Mouse (Mus musculus): ENCODE measurements around the gene Lcn11. TPM values are rescaled to one million over a fixed set of nuclear protein-coding genes. Genes with fewer than 3 reads are reported as not detected.

The Lcn11 gene
- polyA plus RNA-seq, 1 experiment from 2014 or later = not detected

DNA sequence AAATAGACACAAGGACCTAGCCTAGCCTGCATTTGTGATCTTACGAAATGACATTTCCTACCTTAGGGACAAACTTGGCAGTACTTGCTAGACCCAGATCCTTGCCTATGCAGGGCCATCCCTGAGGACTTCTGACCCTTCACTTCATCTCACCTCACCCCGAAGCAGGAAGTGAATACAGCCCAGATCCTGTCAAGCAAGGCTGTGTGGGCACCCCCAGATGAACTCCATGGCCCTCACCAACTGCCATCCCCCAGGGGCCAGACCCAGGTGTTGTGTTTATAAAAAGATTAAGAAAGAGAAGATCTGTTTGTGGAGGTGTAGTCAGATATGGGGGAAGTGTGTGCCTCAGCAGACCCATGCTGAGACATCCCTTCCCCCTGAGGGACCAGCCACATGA lies 2.2 kb upstream of the Lcn11 start:
- H3K9me3 ChIP-seq (ENCODE audit: control insufficient read depth, low read length) = no peaks in the 10 kb centered on the region
- 71% methylated on average over 2 of the region's 2 CpGs for WGBS
- H3K27ac ChIP-seq (ENCODE audit: low read depth, low read length) = no peak overlapping the region
- H3K4me1 ChIP-seq (ENCODE audit: control insufficient read depth, insufficient read depth, low read length) = no peaks in the 10 kb centered on the region; the same call in 1 of the 2 replicates
- no peaks in the 10 kb centered on the region for H3K27me3 ChIP-seq (ENCODE audit: control insufficient read depth, insufficient read depth, low read length)
- DNase-seq (ENCODE audit: low spot score, missing footprints) (no peak), ATAC-seq (ENCODE audit: low FRiP score) (no peak)
- H3K9ac ChIP-seq (ENCODE audit: low read length) = no peak overlapping the region
- H3K36me3 ChIP-seq (ENCODE audit: control insufficient read depth, insufficient read depth, low read length) = no peaks in the 10 kb centered on the region
- no peak overlapping the region for H3K4me2 ChIP-seq
- no peak overlapping the region for H3K4me3 ChIP-seq (ENCODE audit: low read depth, low read length)

DNA sequence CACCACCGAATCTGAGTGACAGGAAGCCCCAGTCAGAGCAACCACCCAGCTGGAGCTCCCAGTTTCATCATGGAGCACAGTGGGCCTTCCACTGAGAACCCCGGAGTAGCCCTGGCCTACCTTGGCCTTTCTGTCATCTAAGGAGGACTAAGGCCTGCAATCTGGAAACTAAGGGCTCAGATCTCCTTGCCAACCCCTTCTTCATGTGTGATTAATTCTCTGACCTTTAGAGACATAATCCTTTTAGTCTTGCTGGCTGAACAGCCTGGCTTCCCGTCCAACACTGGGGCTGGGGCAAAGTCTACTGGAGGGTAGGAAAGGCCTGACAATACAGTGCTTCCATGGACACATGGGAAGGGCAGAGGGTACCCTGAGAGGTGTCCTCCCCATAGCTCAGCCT lies 826 bp upstream of the Lcn11 start:
- Histone ChIP-seq H3K27me3 (ENCODE audit: control insufficient read depth, insufficient read depth, low read length) (no peaks in the 10 kb centered on the region), H3K9ac (ENCODE audit: low read length) (no peak overlapping the region), H3K36me3 (ENCODE audit: control insufficient read depth, insufficient read depth, low read length) (no peaks in the 10 kb centered on the region), H3K9me3 (ENCODE audit: control insufficient read depth, low read length) (no peaks in the 10 kb centered on the region), H3K27ac (ENCODE audit: low read depth, low read length) (no peak overlapping the region), H3K4me1 (ENCODE audit: control insufficient read depth, insufficient read depth, low read length) (no peaks in the 10 kb centered on the region; the same call in 1 of the 2 replicates), H3K4me2 (no peak overlapping the region), H3K4me3 (ENCODE audit: low read depth, low read length) (no peak overlapping the region)
- WGBS = 49% methylated on average over 3 of the region's 3 CpGs
- ATAC-seq (ENCODE audit: low FRiP score) (no peak), DNase-seq (ENCODE audit: low spot score, missing footprints) (peak; percentile 56)

DNA sequence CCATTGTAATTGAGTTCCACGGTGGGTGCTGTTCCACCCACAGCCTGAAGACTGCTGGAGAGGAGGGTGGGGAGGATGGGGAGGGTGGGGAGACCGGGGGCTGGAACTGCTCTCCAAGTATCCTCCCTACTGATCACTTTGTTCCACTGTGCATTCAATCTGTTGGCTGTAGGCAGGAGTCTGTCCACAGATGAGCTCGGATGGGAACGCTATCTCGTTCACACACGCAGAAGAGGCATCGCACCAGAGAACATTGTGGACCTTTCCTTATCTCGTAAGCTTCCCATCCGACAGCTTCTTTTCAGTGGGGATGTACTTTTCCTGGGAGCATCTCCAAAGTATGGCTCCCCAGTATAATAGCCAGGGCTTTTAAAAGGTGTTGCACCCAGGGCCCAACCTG lies 2.3 kb downstream of the Lcn11 start:
- H3K9ac ChIP-seq (ENCODE audit: low read length) = no peak overlapping the region
- no peak for ATAC-seq (ENCODE audit: low FRiP score)
- H3K27ac ChIP-seq (ENCODE audit: low read depth, low read length) = no peak overlapping the region
- H3K36me3 ChIP-seq (ENCODE audit: control insufficient read depth, insufficient read depth, low read length) = no peaks in the 10 kb centered on the region
- H3K27me3 ChIP-seq (ENCODE audit: control insufficient read depth, insufficient read depth, low read length) = no peaks in the 10 kb centered on the region
- H3K4me1 ChIP-seq (ENCODE audit: control insufficient read depth, insufficient read depth, low read length) = no peaks in the 10 kb centered on the region; the same call in 1 of the 2 replicates
- no peaks in the 10 kb centered on the region for H3K9me3 ChIP-seq (ENCODE audit: control insufficient read depth, low read length)
- WGBS = 87% methylated on average over 9 of the region's 9 CpGs
- H3K4me3 ChIP-seq (ENCODE audit: low read depth, low read length) = no peak overlapping the region
- H3K4me2 ChIP-seq = no peak overlapping the region
- DNase-seq (ENCODE audit: low spot score, missing footprints) = no peak

DNA sequence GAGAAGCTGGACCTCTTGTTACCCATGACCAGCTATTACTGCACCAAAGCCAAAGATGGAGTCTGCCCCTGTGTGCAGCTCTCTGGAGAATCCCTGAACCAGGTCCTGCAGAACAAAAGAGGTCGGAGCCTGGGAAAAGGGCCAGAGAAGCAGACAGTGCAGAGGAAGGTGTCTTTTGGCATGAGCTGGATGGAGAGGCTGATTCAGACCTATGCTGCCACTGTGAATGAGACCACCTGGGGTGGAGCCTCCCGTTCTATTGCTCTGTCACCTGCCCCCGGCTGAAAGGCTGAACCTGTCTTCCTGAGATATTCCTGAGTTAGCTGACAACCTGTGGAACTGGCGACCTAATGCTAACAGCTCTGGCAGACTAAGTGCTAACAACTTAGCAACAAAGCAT lies 4.1 kb downstream of the Lcn11 start:
- WGBS = 69% methylated on average over 4 of the region's 4 CpGs
- Histone ChIP-seq H3K27ac (ENCODE audit: low read depth, low read length) (no peak overlapping the region), H3K9ac (ENCODE audit: low read length) (no peak overlapping the region), H3K4me3 (ENCODE audit: low read depth, low read length) (no peak overlapping the region), H3K9me3 (ENCODE audit: control insufficient read depth, low read length) (no peaks in the 10 kb centered on the region), H3K36me3 (ENCODE audit: control insufficient read depth, insufficient read depth, low read length) (no peaks in the 10 kb centered on the region), H3K4me2 (no peak overlapping the region), H3K4me1 (ENCODE audit: control insufficient read depth, insufficient read depth, low read length) (no peaks in the 10 kb centered on the region; the same call in 1 of the 2 replicates), H3K27me3 (ENCODE audit: control insufficient read depth, insufficient read depth, low read length) (no peaks in the 10 kb centered on the region)
- no peak for ATAC-seq (ENCODE audit: low FRiP score)
- DNase-seq (ENCODE audit: low spot score, missing footprints) = no peak

DNA sequence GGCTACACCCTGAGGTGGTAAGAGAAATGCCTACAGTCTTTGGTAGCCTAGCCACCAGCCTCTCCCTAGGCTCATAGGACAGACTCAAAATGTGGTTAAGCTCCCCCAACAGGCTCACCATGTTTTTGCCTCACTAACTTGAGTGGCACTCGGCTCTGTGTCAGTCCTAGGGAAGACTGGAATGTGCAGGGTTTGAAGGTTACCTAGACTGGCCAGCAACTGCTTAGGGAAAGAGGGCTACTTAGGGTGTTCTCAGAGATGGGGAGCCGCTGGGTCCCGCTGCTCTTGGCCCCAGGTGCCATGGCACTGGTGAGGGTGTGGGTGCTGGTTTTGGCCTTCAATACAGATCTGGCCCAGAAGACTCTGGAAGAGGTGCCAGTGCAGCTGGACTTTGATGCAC lies 5.1 kb downstream of the Lcn11 start, which contains the start of gene Gm13539:
TSS of gene Gm13539 (plus strand) at position 301 of the 400 bp plus-strand sequence.
- Histone ChIP-seq H3K27ac (ENCODE audit: low read depth, low read length) (no peak within 1 kb of the TSS), H3K4me2 (no peak within 1 kb of the TSS), H3K4me3 (ENCODE audit: low read depth, low read length) (no peak within 1 kb of the TSS), H3K9me3 (ENCODE audit: control insufficient read depth, low read length) (no peaks in the 10 kb centered on the region), H3K4me1 (ENCODE audit: control insufficient read depth, insufficient read depth, low read length) (no peaks in the 10 kb centered on the region), H3K36me3 (ENCODE audit: control insufficient read depth, insufficient read depth, low read length) (no peaks in the 10 kb centered on the region), H3K9ac (ENCODE audit: low read length) (no peak within 1 kb of the TSS), H3K27me3 (ENCODE audit: control insufficient read depth, insufficient read depth, low read length) (no peaks in the 10 kb centered on the region)
- DNase-seq (ENCODE audit: low spot score, missing footprints) (no peak), ATAC-seq (ENCODE audit: low FRiP score) (no peak)
- WGBS = 86% methylated on average over 3 of the region's 3 CpGs

DNA sequence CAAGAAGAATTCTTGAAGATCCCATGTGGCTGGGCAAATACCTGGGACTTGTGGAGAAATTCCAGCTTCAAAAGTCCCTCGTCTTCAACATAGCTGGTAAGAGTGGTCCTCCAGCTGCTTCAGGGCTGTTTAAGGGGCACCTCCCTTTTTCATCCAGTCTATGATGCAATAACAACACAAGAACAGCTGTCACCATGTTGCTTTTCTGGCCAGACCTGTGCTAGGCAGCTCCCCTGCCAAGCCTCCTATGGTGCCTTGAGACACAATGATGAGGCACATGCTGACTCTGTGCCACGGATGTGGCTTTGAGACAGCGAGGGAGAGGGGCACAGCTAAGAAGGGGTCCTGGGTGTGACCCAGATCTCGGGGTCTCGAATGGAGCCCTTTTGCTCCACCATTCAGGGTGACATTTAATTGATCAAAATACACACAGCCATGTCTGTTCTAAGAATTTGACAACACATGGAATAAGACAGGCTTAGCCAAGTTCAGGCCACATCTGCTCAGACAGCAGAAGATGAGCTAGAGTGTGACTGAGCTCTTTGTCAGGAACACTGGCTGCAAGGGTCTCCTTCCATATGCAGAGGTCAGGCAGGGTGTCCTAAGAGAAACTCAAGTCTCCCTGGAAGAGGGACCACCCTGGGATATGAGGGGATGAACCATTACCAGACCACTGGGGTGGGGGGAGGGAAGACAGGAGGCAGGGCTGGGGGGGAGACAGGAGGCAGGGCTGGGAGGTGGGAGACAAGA lies 8.9 kb downstream of the Lcn11 start:
- Histone ChIP-seq H3K9ac (ENCODE audit: low read length) (no peak overlapping the region), H3K4me1 (ENCODE audit: control insufficient read depth, insufficient read depth, low read length) (no peaks in the 10 kb centered on the region), H3K9me3 (ENCODE audit: control insufficient read depth, low read length) (no peaks in the 10 kb centered on the region), H3K4me2 (no peak overlapping the region), H3K4me3 (ENCODE audit: low read depth, low read length) (no peak overlapping the region), H3K27me3 (ENCODE audit: control insufficient read depth, insufficient read depth, low read length) (no peaks in the 10 kb centered on the region), H3K27ac (ENCODE audit: low read depth, low read length) (no peak overlapping the region), H3K36me3 (ENCODE audit: control insufficient read depth, insufficient read depth, low read length) (no peaks in the 10 kb centered on the region)
- DNase-seq (ENCODE audit: low spot score, missing footprints) = peak; percentile 44
- 76% methylated on average over 5 of the region's 5 CpGs for WGBS
- no peak for ATAC-seq (ENCODE audit: low FRiP score)

DNA sequence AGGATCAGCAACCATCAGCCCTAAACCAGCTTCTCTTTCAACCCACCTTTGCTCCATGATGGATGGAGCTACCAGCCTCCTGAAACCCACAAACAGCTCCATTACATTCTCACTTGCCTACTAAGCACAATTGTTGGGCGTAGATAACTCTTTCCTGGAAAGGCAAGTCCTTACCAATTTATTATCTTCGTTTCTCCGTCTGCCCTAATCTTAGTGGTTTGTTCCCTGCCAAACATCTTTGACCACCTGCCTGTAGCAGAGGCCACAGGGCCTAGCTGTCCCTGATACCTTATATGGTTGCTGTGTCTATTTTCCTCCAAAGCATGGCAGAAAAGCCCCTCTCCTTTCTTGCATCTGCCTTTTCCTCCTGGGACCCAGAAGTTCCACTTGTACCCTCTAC lies 12.3 kb downstream of the Lcn11 start:
- WGBS = 89% methylated on average over 3 of the region's 3 CpGs
- H3K4me3 ChIP-seq (ENCODE audit: low read depth, low read length) = no peak overlapping the region
- H3K36me3 ChIP-seq (ENCODE audit: control insufficient read depth, insufficient read depth, low read length) = no peaks in the 10 kb centered on the region
- no peaks in the 10 kb centered on the region for H3K27me3 ChIP-seq (ENCODE audit: control insufficient read depth, insufficient read depth, low read length)
- H3K9me3 ChIP-seq (ENCODE audit: control insufficient read depth, low read length) = no peaks in the 10 kb centered on the region
- no peak overlapping the region for H3K9ac ChIP-seq (ENCODE audit: low read length)
- DNase-seq (ENCODE audit: low spot score, missing footprints) (no peak), ATAC-seq (ENCODE audit: low FRiP score) (no peak)
- no peak overlapping the region for H3K27ac ChIP-seq (ENCODE audit: low read depth, low read length)
- no peaks in the 10 kb centered on the region for H3K4me1 ChIP-seq (ENCODE audit: control insufficient read depth, insufficient read depth, low read length)
- H3K4me2 ChIP-seq = no peak overlapping the region

DNA sequence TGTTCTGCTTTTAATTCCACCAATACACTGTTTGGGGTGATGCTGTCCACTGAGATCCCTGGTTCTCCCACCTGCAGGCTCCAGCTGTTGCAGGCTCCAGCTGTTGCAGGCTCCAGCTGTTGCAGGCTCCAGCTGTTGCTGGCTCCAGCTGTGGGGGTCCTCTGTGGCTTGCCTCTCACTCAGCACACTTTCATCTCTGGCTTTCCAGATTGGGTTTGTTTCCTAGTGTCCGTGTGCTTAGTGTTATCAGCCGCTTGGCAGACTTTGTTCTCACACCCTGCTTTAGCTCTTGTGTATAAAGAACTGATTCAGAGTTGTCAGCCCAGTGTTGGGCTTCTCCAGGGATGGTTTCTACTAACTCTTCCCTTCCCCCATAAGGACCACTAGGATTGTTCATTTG lies 20.8 kb downstream of the Lcn11 start:
- WGBS = 33% methylated on average over 2 of the region's 2 CpGs
- DNase-seq (ENCODE audit: low spot score, missing footprints) = no peak
- no peak for ATAC-seq (ENCODE audit: low FRiP score)
- Histone ChIP-seq H3K27ac (ENCODE audit: low read depth, low read length) (no peak overlapping the region), H3K4me3 (ENCODE audit: low read depth, low read length) (no peak overlapping the region), H3K4me1 (ENCODE audit: control insufficient read depth, insufficient read depth, low read length) (peaks cover 5% of the 10 kb centered on the region; the same call in 1 of the 2 replicates), H3K4me2 (no peak overlapping the region), H3K36me3 (ENCODE audit: control insufficient read depth, insufficient read depth, low read length) (no peaks in the 10 kb centered on the region), H3K9me3 (ENCODE audit: control insufficient read depth, low read length) (no peaks in the 10 kb centered on the region), H3K27me3 (ENCODE audit: control insufficient read depth, insufficient read depth, low read length) (no peaks in the 10 kb centered on the region), H3K9ac (ENCODE audit: low read length) (no peak overlapping the region)

DNA sequence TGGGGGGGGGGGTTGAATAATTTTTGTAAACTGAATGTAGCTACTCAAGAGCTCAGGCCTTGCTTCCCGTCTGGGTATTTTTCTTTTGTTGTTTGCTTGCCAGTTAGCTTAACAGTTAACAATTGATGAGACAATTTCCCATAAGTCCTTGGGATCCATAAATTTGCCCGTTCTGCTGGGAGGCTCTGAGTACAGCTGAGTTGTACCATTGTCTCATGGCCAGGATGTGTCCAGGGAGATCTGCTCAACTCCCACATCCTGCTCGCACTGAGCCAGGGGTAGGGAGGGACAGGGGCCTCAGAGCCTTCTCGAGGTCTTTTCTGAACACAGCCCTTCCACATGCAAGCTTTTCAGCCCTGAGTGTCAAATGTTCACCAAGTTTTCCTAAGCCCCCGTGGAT lies 21.2 kb downstream of the Lcn11 start:
- peaks cover 5% of the 10 kb centered on the region; the same call in 1 of the 2 replicates for H3K4me1 ChIP-seq (ENCODE audit: control insufficient read depth, insufficient read depth, low read length)
- DNase-seq (ENCODE audit: low spot score, missing footprints) (no peak), ATAC-seq (ENCODE audit: low FRiP score) (no peak)
- no peak overlapping the region for H3K9ac ChIP-seq (ENCODE audit: low read length)
- no peak overlapping the region for H3K4me2 ChIP-seq
- 47% methylated on average over 5 of the region's 5 CpGs for WGBS
- H3K27me3 ChIP-seq (ENCODE audit: control insufficient read depth, insufficient read depth, low read length) = no peaks in the 10 kb centered on the region
- H3K36me3 ChIP-seq (ENCODE audit: control insufficient read depth, insufficient read depth, low read length) = no peaks in the 10 kb centered on the region
- H3K9me3 ChIP-seq (ENCODE audit: control insufficient read depth, low read length) = no peaks in the 10 kb centered on the region
- H3K27ac ChIP-seq (ENCODE audit: low read depth, low read length) = no peak overlapping the region
- no peak overlapping the region for H3K4me3 ChIP-seq (ENCODE audit: low read depth, low read length)
